Mouse (Mus musculus): ENCODE data around the gene Cdk5r2.

The Cdk5r2 gene

GRCm38 (mm10) chr1:74851001-74851775 is 3.5 kb upstream of the Cdk5r2 start:
- DNase-seq, result no peak

GRCm38 (mm10) chr1:74855156-74855555 is 422 bp downstream of the Cdk5r2 start:
- peak in 1 of 2 experiments; percentile 2 for DNase-seq

DNA sequence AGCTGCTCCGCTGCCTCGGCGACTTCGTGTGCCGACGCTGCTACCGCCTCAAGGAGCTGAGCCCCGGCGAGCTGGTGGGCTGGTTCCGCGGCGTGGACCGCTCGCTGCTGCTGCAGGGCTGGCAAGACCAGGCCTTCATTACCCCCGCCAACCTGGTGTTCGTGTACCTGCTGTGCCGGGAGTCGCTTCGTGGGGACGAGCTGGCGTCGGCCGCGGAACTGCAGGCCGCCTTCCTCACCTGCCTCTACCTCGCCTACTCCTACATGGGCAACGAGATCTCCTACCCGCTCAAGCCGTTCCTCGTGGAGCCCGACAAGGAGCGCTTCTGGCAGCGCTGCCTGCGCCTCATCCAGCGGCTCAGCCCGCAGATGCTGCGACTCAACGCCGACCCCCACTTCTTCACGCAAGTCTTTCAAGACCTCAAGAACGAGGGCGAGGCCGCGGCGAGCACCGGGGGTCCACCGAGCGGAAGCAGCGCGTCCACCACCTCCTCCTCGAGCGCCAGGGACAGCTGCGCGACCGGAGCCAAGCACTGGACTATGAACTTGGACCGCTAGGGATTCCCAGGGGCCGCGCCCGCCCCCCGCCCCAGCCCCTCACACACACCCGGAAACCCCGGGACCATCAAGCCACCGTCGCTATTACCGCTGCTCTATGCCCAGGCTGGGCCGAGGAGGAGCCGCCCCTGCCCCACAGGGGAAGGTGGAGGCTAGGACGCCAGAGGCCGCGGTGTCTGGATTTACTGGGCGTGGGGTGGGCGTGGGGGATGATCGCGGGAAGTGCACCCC is 1.1 kb downstream of the Cdk5r2 start:
- no peak for DNase-seq

GRCm38 (mm10) chr1:74856439-74856720 is 1.6 kb downstream of the Cdk5r2 start:
- no peak for DNase-seq

GRCm38 (mm10) chr1:74856791-74857190 is 2.1 kb downstream of the Cdk5r2 start:
- DNase-seq, result no peak

DNA sequence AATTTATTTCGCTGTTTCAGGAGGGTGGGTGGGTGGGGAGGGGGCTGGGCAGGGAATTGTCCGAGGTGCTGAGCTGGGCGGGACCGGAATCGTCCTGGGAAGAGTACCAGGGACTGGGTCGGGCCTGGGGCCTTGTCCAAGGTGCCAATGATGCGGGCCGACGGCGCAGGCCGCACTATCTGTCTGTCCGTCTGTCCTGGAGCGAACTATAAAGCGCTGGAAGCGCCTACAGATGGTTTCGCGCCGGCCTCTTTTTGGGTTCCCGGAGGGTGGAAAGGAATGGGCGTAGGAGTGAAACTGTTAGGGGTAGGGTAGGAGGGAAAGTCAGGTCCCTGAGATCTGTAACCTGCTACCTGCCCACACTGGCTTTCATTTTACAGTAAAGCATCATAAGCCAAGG is 2.5 kb downstream of the Cdk5r2 start:
- no peak for DNase-seq

DNA sequence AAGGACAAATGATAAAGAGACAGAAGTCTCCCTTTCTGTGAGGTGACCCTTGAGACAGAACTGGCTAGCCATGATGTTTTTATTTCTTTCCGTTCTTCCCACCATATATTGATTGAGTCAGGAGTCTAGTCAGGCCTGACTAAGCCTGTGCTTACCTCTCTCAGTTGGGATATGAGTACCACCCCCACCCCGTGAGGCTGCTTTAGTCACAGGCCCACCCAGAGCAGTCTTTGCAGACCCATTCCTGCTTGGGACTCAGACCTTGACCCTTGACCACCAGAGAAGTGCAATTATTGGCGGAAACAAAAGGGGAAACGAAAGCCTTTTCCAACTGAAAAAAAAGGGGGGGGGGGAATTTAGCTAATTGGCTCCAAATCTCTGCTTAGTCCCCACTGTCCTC is 2.9 kb downstream of the Cdk5r2 start:
- DNase-seq, result no peak

GRCm38 (mm10) chr1:74858171-74858719 is 3.5 kb downstream of the Cdk5r2 start:
- DNase-seq, result no peak

DNA sequence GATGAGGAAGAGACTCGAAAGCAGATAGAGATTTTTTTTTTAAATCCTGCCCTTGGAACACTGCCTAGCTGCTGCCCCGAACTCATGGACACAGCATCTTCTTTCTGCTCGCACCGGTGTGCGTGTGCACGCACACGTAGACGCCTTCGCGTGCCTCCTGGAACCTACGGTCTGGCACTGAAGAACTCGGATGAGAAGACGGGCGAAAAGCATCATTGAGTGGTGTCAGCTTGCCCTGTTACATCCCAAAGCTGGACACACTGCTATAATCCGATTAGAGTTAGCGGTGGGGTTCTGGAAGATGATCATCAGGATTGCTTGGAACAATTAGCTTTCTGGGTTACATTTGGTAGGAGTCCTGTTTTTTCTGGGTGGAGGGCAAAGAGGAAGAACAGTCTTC is 4.1 kb downstream of the Cdk5r2 start:
- DNase-seq, result no peak

DNA sequence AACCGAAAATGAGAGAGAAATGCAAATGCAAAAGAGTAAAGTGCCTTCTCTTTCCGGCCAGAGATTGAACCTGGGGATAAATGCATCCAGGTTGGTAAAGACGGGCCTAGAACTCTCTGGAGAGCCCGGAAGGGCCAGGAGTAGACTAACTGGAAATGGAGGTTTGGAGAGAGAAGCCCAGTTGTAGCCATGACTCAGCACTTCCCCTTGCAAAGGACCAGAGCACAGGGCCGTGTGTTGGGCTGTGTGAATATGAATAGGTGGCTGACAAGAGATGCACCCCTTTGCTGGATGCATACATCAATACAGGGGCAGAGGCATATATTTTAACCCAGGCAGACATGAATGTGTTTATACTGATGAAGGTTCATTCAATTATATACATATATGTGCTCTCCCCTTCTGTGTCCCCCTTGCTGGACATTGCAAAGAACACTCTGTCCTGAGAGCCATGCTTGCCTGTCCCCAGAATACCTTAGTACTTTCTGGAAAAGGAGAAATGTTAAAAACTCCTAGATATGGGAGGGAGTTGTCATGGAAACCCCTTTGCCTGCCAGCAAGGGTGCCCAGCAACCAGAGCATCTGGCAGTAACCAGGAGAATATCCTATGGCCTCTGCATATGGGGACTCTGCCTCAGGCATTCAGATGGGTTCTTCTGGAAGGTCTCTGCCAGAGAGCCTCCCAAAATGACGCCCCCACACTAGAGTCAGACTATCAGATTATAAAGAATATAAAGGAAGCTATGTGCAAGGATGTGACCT is 4.7 kb downstream of the Cdk5r2 start:
- no peak for DNase-seq

DNA sequence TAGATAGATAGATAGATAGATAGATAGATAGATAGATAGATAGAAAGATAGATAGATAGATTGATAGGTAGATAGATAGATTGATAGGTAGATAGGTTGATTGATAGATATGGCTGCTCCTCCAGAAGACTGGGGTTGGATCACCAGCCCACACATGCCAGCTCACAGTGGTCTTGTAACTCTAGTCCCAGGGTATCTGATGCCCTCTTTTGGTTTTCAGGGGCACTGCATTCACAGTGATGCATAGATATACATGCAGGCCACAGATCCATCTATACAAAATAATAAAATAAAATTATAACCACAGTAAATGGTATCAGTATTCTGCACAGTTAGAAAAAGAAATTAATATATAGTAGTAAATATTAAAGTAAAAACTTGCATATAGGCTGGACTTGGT is 7.0 kb downstream of the Cdk5r2 start:
- no peak for DNase-seq

DNA sequence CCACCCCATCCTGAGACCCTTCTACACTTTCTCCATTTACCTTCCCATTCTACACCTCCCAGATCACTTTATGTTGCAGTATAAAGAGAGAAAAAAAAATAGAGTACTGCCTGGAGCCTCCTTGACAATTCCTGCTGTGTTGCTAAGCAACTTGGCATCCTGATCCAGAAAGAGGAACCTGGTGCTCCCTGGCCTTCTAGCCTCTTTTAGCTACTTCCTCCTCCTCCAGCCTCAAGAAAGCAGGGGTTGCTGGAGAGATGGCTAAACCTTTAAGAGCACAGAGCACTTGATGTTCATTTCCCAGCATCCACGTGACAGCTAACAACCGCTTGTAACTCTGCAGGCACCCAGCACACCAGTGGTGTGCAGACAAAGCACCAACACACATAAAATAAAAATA is 17.5 kb downstream of the Cdk5r2 start:
- no peak for DNase-seq

GRCm38 (mm10) chr1:74877199-74877598 is 22.5 kb downstream of the Cdk5r2 start:
- no peak for DNase-seq

GRCm38 (mm10) chr1:74880785-74881360 is 26.1 kb downstream of the Cdk5r2 start:
- no peak for DNase-seq

- DNase-seq, result no peak
These were observed 27.5 kb downstream of the Cdk5r2 start for GRCm38 (mm10) chr1:74882055-74882734.

DNA sequence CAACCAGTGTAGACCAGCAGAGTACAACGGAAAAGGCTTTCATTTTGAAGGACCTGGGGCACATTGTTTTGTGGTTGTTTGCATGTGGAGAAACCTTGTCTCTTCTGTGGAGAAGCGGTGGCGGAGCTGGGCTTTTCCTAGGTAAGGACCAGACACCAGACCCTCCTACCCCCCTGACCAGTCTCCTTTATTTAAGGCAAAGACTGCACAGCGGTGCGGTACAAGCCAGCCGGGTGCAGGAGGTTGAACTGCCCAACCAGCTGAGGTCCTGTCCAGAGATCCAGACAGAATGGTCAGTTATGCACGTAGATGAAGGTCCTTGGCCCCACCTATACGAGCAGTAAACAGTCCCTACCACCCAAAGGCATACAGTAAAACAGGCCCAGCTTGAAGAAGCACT is 28.1 kb downstream of the Cdk5r2 start:
- no peak for DNase-seq

DNA sequence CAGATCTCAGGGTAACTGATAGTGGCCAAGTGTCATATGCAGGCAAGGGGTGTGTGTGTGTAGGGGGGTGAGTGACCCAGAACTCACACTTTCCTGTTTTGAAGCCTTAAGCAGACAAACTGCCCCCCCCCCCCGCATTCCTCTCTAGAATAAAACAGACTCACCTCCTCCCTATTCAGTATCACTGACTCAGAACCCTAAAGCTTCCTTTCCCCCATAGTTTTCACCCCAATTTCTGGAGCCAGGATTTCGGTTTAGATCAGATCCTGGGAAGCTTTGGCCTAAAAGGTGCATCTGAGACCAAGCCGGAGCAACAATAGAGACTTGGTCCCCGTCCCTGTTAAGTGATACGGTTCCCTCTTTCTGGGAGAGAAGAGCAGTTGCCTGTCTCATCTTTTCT is 28.7 kb downstream of the Cdk5r2 start:
- DNase-seq, result no peak

- DNase-seq, result no peak
These were observed 29.7 kb downstream of the Cdk5r2 start for GRCm38 (mm10) chr1:74884196-74885141.

DNA sequence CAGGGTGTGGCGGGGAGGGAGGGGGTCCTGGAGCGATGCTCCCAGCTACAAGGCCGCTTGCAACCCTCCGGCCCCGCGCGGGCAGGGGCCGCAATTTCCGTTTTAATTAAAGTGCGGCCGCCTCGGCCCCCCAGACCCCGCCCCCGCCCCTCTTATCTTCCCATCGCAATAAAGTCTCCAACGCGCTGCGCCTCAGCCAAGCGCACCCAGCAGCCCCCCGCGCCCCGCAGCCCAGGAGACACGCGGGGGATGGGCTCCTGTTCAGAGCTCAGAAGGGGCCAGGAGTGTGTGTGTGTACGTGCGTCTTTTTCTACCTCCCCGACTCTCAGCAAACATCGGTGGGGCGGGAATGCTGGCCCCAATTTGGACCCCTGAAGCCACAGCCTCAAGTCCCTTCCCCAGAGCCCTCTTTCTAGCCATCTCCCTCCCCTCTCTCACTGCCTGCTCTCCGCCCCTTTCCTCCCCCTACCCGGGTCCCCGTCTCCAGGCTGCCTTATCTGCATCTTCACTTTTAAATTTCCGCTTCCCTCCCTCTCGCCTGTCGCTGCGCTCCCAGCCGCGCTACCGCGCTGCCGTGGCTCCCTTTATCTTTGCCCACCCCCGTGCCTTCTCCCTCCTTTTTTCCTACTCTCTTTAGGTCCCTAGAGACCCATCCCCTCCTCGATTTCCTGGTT is 30.8 kb downstream of the Cdk5r2 start, which contains the start of gene Fev:
Gene Fev, minus strand, starts transcription at position 51 of the 674 bp plus-strand sequence.
- no peak for DNase-seq

DNA sequence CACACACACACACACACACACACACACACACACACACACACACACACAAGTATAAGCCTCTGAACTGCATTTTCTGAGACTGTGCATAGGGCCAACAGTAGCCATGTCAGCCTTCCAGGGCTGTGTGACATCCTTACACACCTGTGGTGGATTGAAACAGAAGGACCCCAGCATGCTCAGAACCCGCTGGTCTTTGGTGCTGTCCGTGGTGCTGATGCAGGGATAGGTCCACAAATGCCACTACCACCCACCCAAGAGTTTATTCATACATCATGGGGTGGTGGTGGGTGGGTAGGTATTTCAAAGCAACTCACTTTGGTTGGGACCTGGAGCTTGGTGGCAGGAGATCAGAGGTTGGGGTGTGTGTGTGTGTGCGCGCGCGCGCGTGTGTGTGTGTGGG is 36.8 kb downstream of the Cdk5r2 start:
- no peak for DNase-seq

All from thymus, adult 18-20 months (tissue).